Mouse (Mus musculus): ENCODE data around the gene Thra.
A peak's percentile ranks its signal among the peaks of the same experiment; 100 is the strongest.
"Not testable (repeated sequence)": the region's sequence is repeated elsewhere in the genome, so short reads cannot be mapped to it uniquely, and the experiment has no call there.

Gene Thra

GRCm38 (mm10) chr11:98717904-98718303 lies 22.5 kb upstream of the Thra start:
- DNase-seq (ENCODE audit: low read depth, low spot score), result peak; percentile 87

GRCm38 (mm10) chr11:98720756-98721155 lies 19.7 kb upstream of the Thra start:
- no peak for DNase-seq (ENCODE audit: low read depth, low spot score)

DNA sequence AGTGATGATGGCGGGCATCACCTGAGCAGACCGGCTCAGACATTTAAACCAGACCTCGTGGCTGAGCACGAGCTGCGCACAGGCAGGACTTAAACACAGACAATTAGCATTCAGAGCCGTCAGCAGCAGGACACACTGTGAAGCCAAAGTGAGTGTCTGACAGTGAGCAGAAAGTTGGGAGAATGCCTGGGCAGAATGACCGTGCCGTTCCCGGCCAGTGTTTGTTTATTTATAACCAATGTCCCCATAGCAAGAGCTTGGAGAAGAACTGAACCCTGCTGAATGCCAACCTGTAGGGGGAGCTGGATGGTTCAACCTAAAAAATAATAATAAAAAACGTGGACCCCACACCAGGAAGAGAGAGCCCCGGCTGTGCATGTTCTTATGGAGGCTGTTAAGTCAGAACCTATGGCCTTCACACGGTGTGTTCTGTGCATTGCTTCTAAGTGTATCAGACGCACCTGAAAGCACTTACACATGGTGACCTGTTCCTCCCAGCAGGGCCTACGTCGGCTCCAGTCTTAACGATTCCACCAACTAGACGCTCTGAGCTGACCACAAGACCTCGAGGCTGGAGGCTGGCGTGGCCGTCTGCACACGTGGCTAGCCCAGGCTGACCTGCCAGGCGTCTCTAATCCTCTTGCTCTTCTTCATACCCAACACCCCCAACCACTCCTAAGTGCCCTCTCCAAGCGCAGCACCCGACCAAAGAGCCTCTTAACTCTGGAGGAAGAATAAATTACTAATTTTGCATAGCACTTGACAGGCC lies 18.8 kb upstream of the Thra start:
- DNase-seq (ENCODE audit: low read depth, low spot score), result peak; percentile 85

DNA sequence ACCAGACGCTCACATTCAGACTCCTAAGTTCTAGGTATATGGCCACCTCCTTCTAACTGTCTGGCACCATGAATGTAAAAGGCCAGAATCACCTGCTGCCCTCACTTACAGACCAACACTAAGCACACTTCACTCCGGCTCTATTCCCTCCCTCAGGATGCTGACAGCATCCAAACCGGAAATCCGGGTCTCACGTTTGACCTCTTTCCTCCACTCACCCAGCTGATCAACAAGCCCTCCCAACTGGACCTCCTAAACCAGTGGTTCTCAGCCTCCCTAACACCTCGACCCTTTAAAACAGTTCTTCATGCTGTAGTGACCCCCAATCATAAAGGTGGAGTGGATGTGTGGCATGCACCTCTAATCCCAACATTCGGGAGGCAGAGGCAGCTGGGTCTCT lies 17.3 kb upstream of the Thra start:
- no peak for DNase-seq (ENCODE audit: low read depth, low spot score)

GRCm38 (mm10) chr11:98725926-98726506 lies 14.4 kb upstream of the Thra start:
- no peak for DNase-seq (ENCODE audit: low read depth, low spot score)

GRCm38 (mm10) chr11:98729119-98729588 lies 11.3 kb upstream of the Thra start, which contains the start of gene Med24:
Med24 (minus strand) TSS chr11:98729435.
- peak; percentile 97 for DNase-seq (ENCODE audit: low read depth, low spot score)

DNA sequence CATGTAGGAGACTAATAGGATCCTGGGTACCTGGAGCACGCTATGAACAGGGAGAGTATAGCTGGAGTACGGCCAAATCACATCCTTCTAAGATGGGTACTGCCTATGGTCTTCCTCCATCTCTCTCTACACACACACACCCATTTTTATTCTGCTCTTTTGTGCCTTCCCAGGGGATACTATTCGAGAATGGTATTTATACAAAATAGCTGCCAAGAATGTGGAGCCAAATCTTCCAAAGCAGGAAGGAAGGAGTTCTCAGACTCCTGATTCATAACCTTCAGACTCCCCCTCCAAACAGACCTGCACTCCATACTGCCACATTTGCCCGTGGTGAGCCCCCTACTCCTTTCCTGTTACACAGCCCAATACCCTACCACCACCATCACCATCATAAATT lies 9.7 kb upstream of the Thra start:
- DNase-seq (ENCODE audit: low read depth, low spot score), result peak; percentile 40

GRCm38 (mm10) chr11:98731134-98731533 lies 9.3 kb upstream of the Thra start:
- DNase-seq (ENCODE audit: low read depth, low spot score), result peak; percentile 91

- no peak for DNase-seq (ENCODE audit: low read depth, low spot score)
These were observed 6.4 kb upstream of the Thra start for GRCm38 (mm10) chr11:98734020-98734419.

DNA sequence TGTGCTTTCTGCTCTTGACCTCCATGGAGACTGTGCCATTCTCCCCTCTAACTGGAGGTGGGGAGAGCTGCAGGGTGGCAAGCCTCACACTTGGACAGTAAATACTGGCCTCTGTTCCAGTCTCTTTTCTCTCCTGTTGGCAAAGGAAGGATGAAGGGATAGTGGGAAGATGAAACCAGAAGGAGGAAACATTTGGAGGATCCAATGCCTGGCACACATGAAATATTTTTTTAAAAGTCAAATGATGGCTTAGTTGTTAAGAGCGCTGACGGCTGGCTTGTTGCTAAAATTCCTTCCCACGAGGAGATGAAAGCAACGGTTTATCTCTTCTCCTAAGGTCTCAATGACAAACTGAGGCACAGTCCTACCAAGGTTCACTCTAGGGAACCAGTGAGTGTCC lies 5.3 kb upstream of the Thra start:
- DNase-seq (ENCODE audit: low read depth, low spot score), result peak; percentile 74

DNA sequence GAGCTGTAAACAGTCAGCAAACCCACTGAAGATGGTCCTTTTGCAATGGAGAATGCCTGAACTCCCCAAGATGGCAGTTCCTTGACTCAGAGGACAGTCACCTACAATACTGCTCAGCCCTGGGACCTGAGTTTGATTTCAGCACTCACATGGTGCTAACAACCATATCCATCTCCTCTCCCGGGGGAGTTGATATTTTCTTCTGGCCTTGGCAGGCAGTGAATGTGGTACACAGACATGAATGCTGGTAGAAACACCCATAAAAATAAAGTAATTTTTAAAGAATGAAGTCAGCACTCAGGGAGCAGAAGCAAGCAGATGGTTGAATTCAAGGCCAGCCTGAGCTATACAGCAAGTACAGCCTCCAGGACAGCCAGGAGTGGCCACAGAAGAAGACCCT lies 4.3 kb upstream of the Thra start:
- peak; percentile 43 for DNase-seq (ENCODE audit: low read depth, low spot score)

GRCm38 (mm10) chr11:98737220-98737619 lies 3.2 kb upstream of the Thra start:
- not testable (repeated sequence) for DNase-seq (ENCODE audit: low read depth, low spot score)

GRCm38 (mm10) chr11:98738428-98738911 lies 2.0 kb upstream of the Thra start:
- peak; percentile 92 for DNase-seq (ENCODE audit: low read depth, low spot score)

- no peak for DNase-seq (ENCODE audit: low read depth, low spot score)
These were observed 1.5 kb upstream of the Thra start for GRCm38 (mm10) chr11:98738925-98739324.

DNA sequence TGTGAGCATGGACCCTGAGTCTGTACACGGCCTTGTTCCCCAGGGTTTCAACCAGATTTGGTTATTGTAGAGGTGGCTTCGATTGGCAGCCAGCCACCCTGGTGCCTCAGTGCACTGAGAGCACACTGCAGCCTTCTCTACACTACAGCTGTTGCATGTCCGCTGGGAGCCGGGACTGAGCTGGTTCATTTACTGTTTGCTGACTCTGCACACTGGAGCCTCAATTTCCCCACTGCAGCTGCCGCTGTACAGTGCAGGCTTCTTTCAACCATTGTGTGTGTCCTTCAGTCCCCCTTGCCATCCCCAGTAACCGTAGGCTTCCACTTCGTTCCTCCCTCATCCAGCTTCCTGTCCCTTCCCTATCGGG lies 429 bp upstream of the Thra start:
- peak; percentile 55 for DNase-seq (ENCODE audit: low read depth, low spot score)

DNA sequence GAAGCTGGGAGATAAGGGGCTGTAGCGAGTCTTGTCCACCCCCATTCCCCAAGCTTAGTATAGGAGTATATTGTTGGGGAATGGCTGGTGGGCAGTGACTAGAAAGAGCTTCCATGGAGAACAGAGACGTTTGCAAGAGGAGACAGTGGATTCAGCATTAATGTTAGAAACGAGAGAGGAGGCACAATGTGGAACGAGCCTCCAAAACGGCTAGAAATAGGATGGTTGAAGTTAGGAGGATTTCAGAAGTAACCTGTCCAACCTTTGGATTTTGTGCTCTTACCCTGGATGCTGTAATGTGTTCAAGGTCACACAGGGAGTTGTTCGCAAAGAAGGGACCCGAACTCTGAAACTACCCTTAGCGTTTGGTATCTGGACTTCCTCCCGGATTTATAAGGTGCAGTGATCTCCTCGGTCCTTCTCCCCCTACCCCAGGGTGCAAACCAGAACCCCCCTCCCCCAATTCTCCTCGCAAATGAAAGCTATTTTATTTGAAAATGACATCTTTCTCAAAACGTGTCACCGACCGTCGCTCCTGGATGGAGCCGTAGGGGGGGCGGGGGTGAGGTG lies 698 bp downstream of the Thra start:
- peak; percentile 42 for DNase-seq (ENCODE audit: low read depth, low spot score)

DNA sequence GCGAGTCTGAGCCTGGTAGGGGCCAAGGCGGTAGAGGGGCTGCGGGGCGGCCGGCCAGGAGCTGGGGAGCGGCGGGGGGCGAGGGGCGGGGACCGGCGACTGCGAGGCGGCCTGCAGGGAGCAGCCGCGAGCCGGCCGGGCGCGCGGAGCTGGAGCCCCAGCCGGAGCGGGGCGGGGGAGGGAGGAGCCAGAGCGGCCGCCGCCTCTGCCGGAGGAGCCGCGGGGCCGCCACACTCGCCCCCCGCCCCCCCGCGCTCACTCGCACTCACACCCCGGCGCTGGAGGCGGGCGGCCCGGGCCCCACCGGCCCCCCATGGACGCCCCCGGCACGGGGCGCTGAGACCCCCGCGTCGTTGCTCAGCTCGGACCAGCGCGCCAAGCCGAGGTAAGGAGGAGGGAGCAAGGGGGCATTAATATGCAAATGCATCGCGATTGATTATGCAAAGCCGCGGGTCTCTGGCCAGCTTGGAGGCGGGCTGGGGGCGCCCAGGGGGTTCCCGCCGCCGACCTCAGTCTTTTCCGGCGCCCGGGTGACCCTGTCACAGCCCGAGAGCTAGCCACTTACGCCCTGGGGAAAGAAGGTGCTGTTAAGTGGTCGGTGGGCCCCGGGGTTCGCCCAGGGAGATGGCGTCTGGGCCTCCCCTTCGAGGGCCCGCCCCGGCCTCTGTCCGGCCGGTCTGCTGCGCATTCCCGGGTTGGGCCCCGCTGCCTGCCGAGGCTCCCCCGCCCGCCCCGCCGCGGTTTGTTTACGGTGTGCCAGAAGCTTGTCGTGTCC lies 1.4 kb downstream of the Thra start:
- peak; percentile 90 for DNase-seq (ENCODE audit: low read depth, low spot score)

- DNase-seq (ENCODE audit: low read depth, low spot score), result peak; percentile 72
These were observed 2.2 kb downstream of the Thra start for GRCm38 (mm10) chr11:98742397-98743291.

DNA sequence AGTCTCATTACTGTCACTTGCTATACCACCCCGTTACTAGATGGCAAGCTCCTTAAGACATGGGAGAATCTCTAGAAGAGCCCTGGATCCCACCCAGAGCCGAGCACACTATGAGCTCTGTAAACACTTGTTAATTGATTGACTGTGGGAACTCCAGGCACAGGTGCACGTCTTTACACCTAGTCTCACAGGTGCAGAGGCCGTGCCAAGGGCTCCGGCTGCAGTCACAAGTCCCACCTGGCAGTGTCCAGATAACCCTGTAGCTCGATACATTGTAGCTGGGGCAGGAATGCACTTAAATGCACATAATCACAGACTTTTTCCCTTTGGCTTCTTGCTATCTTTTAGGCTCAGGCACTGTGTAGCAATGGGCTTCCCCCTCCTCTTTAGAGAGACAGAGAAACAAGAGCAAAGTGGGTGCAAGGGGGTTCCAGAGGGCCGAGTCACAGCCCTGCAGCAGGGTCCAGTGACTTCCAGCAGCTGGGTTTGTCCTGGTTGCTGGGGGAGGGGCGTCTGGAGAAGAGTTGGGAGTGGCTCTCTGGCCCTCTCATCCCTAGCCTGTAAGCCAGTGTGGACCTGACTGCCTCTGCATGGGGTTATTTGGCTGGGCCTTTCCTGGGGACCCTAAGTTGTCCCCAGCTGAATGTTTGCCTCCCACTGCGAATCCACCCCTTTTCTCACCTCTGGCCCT lies 3.4 kb downstream of the Thra start:
- peak; percentile 61 for DNase-seq (ENCODE audit: low read depth, low spot score)

DNA sequence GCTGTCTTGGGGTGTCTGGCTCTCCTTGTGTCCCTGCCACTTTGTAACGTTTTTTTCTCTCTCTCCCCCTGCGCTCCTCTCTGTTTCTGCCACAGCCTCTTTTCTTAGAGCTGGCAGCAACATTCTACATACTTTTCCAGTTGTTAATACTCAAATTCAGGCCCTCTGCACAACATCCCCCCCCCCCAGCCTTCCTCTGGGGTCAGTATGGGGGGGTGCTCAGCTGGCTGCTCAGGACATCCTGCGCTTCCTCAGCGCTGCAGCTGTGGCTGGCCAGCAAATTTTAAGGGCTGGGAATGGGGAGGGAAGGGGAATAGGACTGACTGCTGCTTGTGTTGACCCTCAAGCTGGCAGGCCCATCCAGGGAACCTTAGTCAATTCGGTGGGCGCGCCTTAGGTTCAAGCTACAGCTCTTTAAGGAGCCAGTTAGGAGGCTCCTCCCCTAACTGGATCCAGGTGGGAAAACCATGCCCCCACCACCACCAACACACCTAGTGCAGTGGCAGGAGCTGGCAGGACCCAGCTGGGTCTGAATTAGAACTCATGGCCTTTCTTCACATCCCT lies 4.1 kb downstream of the Thra start:
- peak; percentile 3 for DNase-seq (ENCODE audit: low read depth, low spot score)
